Comparison of ENCODE assay signal across 25 mouse cellular contexts in genomic region chr8:91917834-91918233, GRCm38 (mm10).
DNase-seq lines count a peak whose midpoint lies in the region; ATAC-seq lines count a peak whose summit lies in the region.
"Had no signal": no experiment of that assay in that cellular context is flagged by ENCODE, and none has a peak within 500 bp of the region (broad histone marks: within the 10 kb centered on the region; RNA-seq: fewer than 3 reads in every experiment).

No protein-coding gene starts in this region.

- H3K9me3 ChIP-seq in forebrain, embryonic 14.5 days (replicated peaks; ENCODE audit: control insufficient read depth, low read length): no peaks in the 10 kb centered on the region
- peaks cover 5% of the 10 kb centered on the region; the same call in 1 of the 2 replicates for H3K9me3 ChIP-seq in forebrain, embryonic 13.5 days (replicated peaks)
- H3K9me3 ChIP-seq: heart, embryonic 10.5 days; hindbrain, embryonic 12.5 days had no signal

- DNase-seq in forebrain, embryonic 14.5 days (ENCODE audit: low spot score): peak; percentile 46
- DNase-seq in frontal cortex, postnatal 25 days (ENCODE audit: low spot score in 2 of 2): no peak
- DNase-seq in layer of hippocampus, adult 9-11 months: peak; percentile 36
- no peak for DNase-seq in layer of hippocampus, postnatal 25 days (ENCODE audit: extremely low spot score in 1 of 2, low spot score in 1 of 2)
- DNase-seq in right cerebral cortex, postnatal 10 days (ENCODE audit: low spot score in 2 of 2): peak; percentile 37 to 39
- DNase-seq in right cerebral cortex, postnatal 4 days: no peak
- DNase-seq: adrenal gland, adult 8-10 months; adrenal gland, postnatal 36 days; B cell, adult 2 months; cerebellum, adult 11-12 months; cerebellum, adult 9-10 months; cerebellum, postnatal 25 days; gastrocnemius, adult 2 months; gastrocnemius, postnatal 25 days; heart, postnatal 10 days; heart, postnatal 4 days had no signal

- H3K36me3 ChIP-seq in forebrain, embryonic 14.5 days (ENCODE audit: control insufficient read depth, insufficient read depth, low read length): no peaks in the 10 kb centered on the region
- no peaks in the 10 kb centered on the region for H3K36me3 ChIP-seq in forebrain, embryonic 13.5 days (ENCODE audit: poor library complexity, severe bottlenecking)
- H3K36me3 ChIP-seq: embryonic facial prominence, embryonic 13.5 days; G1E; heart, embryonic 10.5 days; hindbrain, embryonic 12.5 days had no signal

- WGBS in forebrain, embryonic 14.5 days: 81% methylated on average over 5 of the region's 5 CpGs
- 84% methylated on average over 5 of the region's 5 CpGs for WGBS in forebrain, embryonic 13.5 days

- H3K27ac ChIP-seq in forebrain, embryonic 14.5 days (ENCODE audit: low read depth, low read length): no peak overlapping the region
- H3K27ac ChIP-seq in forebrain, embryonic 13.5 days: no peak overlapping the region
- H3K27ac ChIP-seq: embryonic facial prominence, embryonic 13.5 days; gastrocnemius, adult 2 months; heart, embryonic 10.5 days; hindbrain, embryonic 12.5 days had no signal

- no peak overlapping the region for H3K4me3 ChIP-seq in forebrain, embryonic 14.5 days (ENCODE audit: low read depth, low read length)
- no peak overlapping the region for H3K4me3 ChIP-seq in forebrain, embryonic 13.5 days
- H3K4me3 ChIP-seq: embryonic facial prominence, embryonic 13.5 days; gastrocnemius, adult 2 months; heart, embryonic 10.5 days; hindbrain, embryonic 12.5 days had no signal

- H3K27me3 ChIP-seq in forebrain, embryonic 14.5 days (replicated peaks; ENCODE audit: control insufficient read depth, insufficient read depth, low read length): no peaks in the 10 kb centered on the region
- H3K27me3 ChIP-seq in forebrain, embryonic 13.5 days: no peaks in the 10 kb centered on the region

- H3K9ac ChIP-seq in forebrain, embryonic 14.5 days (ENCODE audit: low read length): no peak overlapping the region
- H3K9ac ChIP-seq in forebrain, embryonic 13.5 days: no peak overlapping the region
- H3K9ac ChIP-seq: embryonic facial prominence, embryonic 13.5 days; hindbrain, embryonic 12.5 days had no signal

- ATAC-seq in forebrain, embryonic 14.5 days: no peak
- no peak for ATAC-seq in forebrain, embryonic 13.5 days
- peak; percentile 87 for ATAC-seq in frontal cortex, adult (ENCODE audit: low TSS enrichment)
- ATAC-seq: CD4-positive, CD25-positive, alpha-beta regulatory T cell, adult 4 months; hindbrain, embryonic 16.5 days; inflammation-experienced regulatory T-cells, adult 6 months had no signal

- no peak overlapping the region for H3K4me2 ChIP-seq in forebrain, embryonic 14.5 days (ENCODE audit: low read length)
- H3K4me2 ChIP-seq in forebrain, embryonic 13.5 days: no peak overlapping the region
- H3K4me2 ChIP-seq: embryonic facial prominence, embryonic 13.5 days; hindbrain, embryonic 12.5 days had no signal

- H3K4me1 ChIP-seq in forebrain, embryonic 14.5 days (ENCODE audit: control insufficient read depth, insufficient read depth, low read length): no peaks in the 10 kb centered on the region
- H3K4me1 ChIP-seq in forebrain, embryonic 13.5 days: 0 out of 2 replicates have a peak, but pooled peaks cover 2% of the 10 kb centered on the region
- H3K4me1 ChIP-seq: embryonic facial prominence, embryonic 13.5 days; hindbrain, embryonic 12.5 days had no signal

Comparison
In these comparisons a context has a peak if more than half of its experiments do, and no peak if none do; other contexts are left out.
1. DNase-seq: peak in forebrain, embryonic 14.5 days (single experiment), layer of hippocampus, adult 9-11 months (single experiment) and right cerebral cortex, postnatal 10 days (2 of 2); none in frontal cortex, postnatal 25 days (0 of 2), layer of hippocampus, postnatal 25 days (0 of 2) and right cerebral cortex, postnatal 4 days (single experiment).